Mouse (Mus musculus) adrenal gland, postnatal 10 days (tissue): ENCODE results near the gene Olfr913. TPM values are rescaled to one million over a fixed set of nuclear protein-coding genes. Genes with fewer than 3 reads are reported as not detected.

Source experiments
- DNase-seq: peaks from one replicate; pipeline ENCODE4 v3.0.0; 2021; ENCODE audit warnings: mixed read lengths
- long read RNA-seq, 2 experiments: library from polyadenylated mRNA; stranded (forward); transcript quantifications; one replicate each; pipeline ENCODE4 v2.0.0; 2021
- total RNA-seq, 2 experiments: library from RNA; stranded (reverse); gene quantifications; 2 replicates each; pipeline ENCODE4 v1.2.3; 2021

Olfr913 gene
- total RNA-seq: not detected
- long read RNA-seq, experiment 1: 0 reads
- long read RNA-seq, experiment 2: 0 reads

DNA sequence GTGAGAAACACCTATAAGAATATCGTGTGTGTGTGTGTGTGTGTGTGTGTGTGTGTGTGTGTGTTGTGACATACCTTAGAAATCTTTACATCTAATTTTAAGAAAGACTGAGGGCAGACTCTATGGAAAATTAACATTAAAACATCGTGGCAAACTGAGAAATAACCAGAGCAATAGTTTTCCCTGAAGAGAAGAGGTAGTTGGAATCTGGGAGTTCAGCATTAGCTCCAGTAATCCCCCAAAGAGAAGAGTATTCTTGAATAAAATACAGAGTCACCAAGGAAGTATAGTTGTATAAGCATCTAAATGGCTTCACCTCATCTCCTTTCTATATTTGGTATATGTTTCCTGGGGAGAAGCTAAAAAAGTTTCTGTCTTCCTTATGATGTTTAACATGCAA is at the start of gene Olfr913:
TSS of gene Olfr913 (plus strand) at position 301 of the 400 bp plus-strand sequence.
- no peak for DNase-seq

DNA sequence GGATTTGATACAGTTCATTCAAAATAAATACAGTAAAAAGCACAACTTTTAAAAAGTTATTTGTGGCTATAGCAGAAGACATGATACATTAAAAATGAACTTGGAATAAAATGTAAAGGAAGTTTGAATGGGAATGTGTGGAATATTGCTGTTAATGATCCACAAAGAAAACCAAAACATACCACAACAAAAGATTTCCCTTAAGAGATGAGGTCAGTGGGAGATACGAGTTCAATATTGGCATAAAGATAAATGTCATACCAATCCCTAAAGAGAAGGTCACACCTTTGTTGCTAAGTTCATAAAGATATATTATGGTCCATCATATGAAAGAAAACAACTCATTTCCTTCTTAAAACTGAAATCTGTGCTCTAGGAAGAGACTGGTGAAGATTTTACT is 12.7 kb upstream of the Olfr913 start, which contains the start of gene Olfr912:
TSS of gene Olfr912 (plus strand) at position 301 of the 400 bp plus-strand sequence.
- no peak for DNase-seq

DNA sequence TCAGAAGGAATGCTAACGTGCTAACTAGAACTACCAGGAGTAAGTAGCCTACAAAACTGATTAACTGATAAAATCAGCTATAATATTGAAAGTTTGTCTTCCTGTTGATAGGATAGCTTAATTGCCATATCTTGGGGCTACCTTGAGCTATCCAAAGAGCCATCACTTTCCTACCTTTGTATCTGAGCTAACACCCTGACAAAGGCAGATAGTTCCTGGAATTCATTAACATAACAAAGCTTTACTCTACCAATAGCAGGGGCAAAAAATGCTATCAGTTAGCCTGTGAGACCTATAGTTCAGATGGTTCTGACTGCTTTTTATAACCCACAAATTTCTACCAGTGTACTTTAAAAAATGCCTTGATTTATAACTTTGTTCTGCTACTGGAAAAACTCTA is 1.5 kb upstream of the Olfr913 start:
- DNase-seq: no peak

DNA sequence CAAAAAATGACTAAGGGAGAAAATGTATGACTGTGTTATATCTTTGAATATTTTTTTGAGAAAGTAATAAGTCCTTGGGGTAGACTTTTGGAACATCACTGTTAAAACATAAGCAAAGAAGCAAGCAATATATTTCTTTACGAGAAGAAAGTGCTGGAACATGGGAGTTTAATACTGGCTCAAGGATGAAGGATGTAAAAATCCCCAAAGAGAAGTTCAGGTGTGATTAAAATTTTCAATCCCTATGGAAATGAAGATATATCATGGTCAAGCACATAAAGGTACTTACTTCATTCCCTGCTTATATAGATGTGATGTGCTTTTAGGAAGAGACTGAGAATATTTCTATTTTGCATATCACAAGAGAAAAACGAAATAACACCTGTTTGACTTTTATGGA is 12.2 kb downstream of the Olfr913 start, which contains the start of gene Olfr914:
TSS of gene Olfr914 (plus strand) at position 301 of the 400 bp plus-strand sequence.
- no peak for DNase-seq

DNA sequence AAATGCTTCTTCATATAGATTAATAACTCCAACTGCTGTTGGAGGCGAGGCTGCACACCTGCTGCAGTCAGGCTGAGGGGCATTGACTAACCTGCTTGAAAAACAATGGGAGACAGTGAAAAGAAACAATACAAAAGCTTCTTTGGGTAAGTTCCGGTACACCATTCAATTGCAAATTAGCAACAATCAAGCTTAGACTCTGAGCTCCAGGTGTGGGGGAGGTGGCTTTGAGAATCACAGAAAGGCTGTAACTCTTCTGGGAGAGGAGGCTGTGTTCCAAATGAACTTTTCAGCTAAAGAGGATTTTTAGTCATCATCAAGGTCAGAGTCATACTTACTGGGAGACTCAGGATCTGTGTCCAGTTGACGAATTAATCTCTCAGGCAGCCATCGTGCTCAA is 39.8 kb downstream of the Olfr913 start:
- no peak for DNase-seq

Other genes with a start within 250 kb of the Olfr913 start
- not detected for gene Olfr898, start 244.3 kb upstream of the Olfr913 start, total RNA-seq
- gene Olfr250, start 225.9 kb upstream of the Olfr913 start, total RNA-seq: not detected
- not detected for gene Olfr251, start 215.7 kb upstream of the Olfr913 start, total RNA-seq
- gene Olfr147, start 191.1 kb upstream of the Olfr913 start, total RNA-seq: not detected
- not detected for gene Olfr901, start 163.3 kb upstream of the Olfr913 start, total RNA-seq
- not detected for gene Olfr902, start 145.1 kb upstream of the Olfr913 start, total RNA-seq
- not detected for gene Olfr904, start 129.6 kb upstream of the Olfr913 start, total RNA-seq
- gene Olfr905, start 121.7 kb upstream of the Olfr913 start, total RNA-seq: not detected
- gene Olfr906, start 105.7 kb upstream of the Olfr913 start, total RNA-seq: not detected
- not detected for gene Olfr907, start 97.0 kb upstream of the Olfr913 start, total RNA-seq
- gene Olfr911-ps1, start 71.2 kb upstream of the Olfr913 start, total RNA-seq: not detected
- gene Olfr910, start 54.9 kb upstream of the Olfr913 start, total RNA-seq: not detected
- not detected for gene Olfr912, start 12.6 kb upstream of the Olfr913 start, total RNA-seq
- gene Olfr914, start 12.3 kb downstream of the Olfr913 start, total RNA-seq: not detected
- gene Olfr916, start 67.1 kb downstream of the Olfr913 start, total RNA-seq: not detected
- gene Olfr917, start 73.1 kb downstream of the Olfr913 start, total RNA-seq: not detected
- not detected for gene Olfr918, start 81.8 kb downstream of the Olfr913 start, total RNA-seq
- not detected for gene Olfr919, start 110.9 kb downstream of the Olfr913 start, total RNA-seq
- gene Vwa5a, start 125.5 kb downstream of the Olfr913 start, total RNA-seq: 10 to 100 TPM; 33.2 to 37.9 TPM
- gene Olfr920, start 159.5 kb downstream of the Olfr913 start, total RNA-seq: under 1 TPM; 0.09 to 0.30 TPM
- gene Olfr921, start 180.3 kb downstream of the Olfr913 start, total RNA-seq: not detected
- gene Olfr922, start 221.9 kb downstream of the Olfr913 start, total RNA-seq: not detected
- not detected for gene Olfr923, start 233.8 kb downstream of the Olfr913 start, total RNA-seq